Mouse (Mus musculus) lung, embryonic 14.5 days (tissue): ENCODE results near the gene Slc46a3. TPM values are rescaled to one million over a fixed set of nuclear protein-coding genes. Genes with fewer than 3 reads are reported as not detected.

Experiments used
- ATAC-seq: fragments of 200-750 bp; cut with Nextera tagmentation; 2 replicates; pipeline ENCODE4 v1.8.0; 2017; ENCODE audit warnings: mild to moderate bottlenecking, moderate TSS enrichment, moderate library complexity; ENCODE audit not compliant: insufficient read depth
- DNase-seq: peaks from one replicate; pipeline ENCODE4 v3.0.0-alpha.2; 2015
- H3K27ac ChIP-seq: fragments of 300-500 bp; sonication (generic); 2 replicates; pipeline ENCODE4 v1.5.1; 2014; ENCODE audit warnings: low read depth, mild to moderate bottlenecking, moderate library complexity
- H3K27me3 ChIP-seq: fragments of 300-500 bp; sonication (generic); 2 replicates; pipeline ENCODE4 v1.6.1; 2014; ENCODE audit warnings: low read length, control low read depth; ENCODE audit not compliant: insufficient read depth
- H3K36me3 ChIP-seq: fragments of 300-500 bp; sonication (generic); 2 replicates; pipeline ENCODE4 v1.6.1; 2014; ENCODE audit warnings: control low read depth; ENCODE audit not compliant: insufficient read depth
- H3K4me1 ChIP-seq: fragments of 300-500 bp; sonication (generic); 2 replicates; pipeline ENCODE4 v1.6.1; 2014; ENCODE audit warnings: antibody characterized with exemption, control low read depth; ENCODE audit not compliant: insufficient read depth
- H3K4me2 ChIP-seq: fragments of 300-500 bp; sonication (generic); 2 replicates; pipeline ENCODE4 v1.6.1; 2014; ENCODE audit warnings: mild to moderate bottlenecking
- H3K4me3 ChIP-seq: fragments of 300-500 bp; sonication (generic); 2 replicates; pipeline ENCODE4 v1.5.1; 2014; ENCODE audit warnings: low read depth, low read length
- H3K9ac ChIP-seq: fragments of 300-500 bp; sonication (generic); 2 replicates; pipeline ENCODE4 v1.6.1; 2014
- H3K9me3 ChIP-seq: fragments of 300-500 bp; sonication (generic); 2 replicates; pipeline ENCODE4 v1.6.1; 2016; ENCODE audit warnings: low read depth, low read length, control low read depth
- CTCF ChIP-seq: IDR thresholded peaks from 2 replicates; pipeline ENCODE4 v1.5.1; 2016; ENCODE audit warnings: antibody characterized with exemption, low read depth
- WGBS: fragments of 180-500 bp; shearing (Covaris S2); extraction: QIAGEN DNeasy Blood & Tissue Kit; methylation state at CpG from one replicate; pipeline ENCODE4 v1.1.7; 2014; 5-methylcytosine and 5-hydroxymethylcytosine counted together
- polyA plus RNA-seq: library from polyadenylated mRNA; unstranded; fragments of >200 nt; fragmentation: Nextera tagmentation; extraction: Ambion mirVana; gene quantifications from 2 replicates; pipeline ENCODE4 v1.2.1, GENCODE M21; 2014

The Slc46a3 gene
- polyA plus RNA-seq, 1 experiment from 2014 or later: 3.3 TPM

DNA sequence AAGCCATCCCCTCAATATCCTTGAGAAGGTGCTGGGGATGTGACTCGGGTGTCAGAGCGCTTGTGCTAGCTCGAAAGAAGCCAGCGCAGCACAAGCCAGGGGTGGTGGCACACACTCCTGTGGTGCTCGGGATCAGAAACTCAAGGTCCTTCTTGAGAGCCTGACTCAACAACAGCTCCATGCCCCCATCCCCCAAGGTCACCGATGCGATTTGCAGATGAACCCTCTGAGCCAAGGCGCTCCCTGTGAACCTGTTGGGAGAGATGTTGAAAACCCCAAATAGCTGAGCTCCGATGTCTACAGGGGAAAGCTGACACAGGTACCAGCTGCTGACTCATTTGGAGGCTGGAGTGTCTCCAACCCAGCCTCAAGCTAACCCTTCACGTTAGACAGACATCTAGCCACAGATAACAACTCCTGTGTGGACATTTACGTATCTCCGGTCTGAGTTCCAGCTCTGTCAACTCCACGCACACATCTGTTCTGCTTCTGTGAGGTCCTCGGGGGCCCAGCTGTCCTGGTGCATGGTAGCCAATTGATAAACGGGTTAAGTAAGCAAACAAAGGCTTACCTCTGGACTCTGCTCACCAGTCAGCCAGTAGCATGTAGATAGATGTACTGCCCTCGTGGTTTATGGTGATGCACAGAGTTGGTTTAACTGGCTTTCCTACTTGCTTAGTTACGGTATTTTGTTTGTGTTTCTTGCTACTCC is 14.5 kb downstream of the Slc46a3 start:
- TF ChIP-seq CTCF: no peak
- peaks cover 44% of the 10 kb centered on the region for H3K36me3 ChIP-seq
- WGBS: 66% methylated on average over 17 of the region's 17 CpGs
- no peak for DNase-seq
- H3K9ac ChIP-seq: no peak overlapping the region
- no peaks in the 10 kb centered on the region for H3K4me1 ChIP-seq
- ATAC-seq: no peak
- H3K9me3 ChIP-seq: no peaks in the 10 kb centered on the region
- H3K27me3 ChIP-seq: no peaks in the 10 kb centered on the region
- H3K27ac ChIP-seq: no peak overlapping the region
- H3K4me2 ChIP-seq: no peak overlapping the region
- no peak overlapping the region for H3K4me3 ChIP-seq

DNA sequence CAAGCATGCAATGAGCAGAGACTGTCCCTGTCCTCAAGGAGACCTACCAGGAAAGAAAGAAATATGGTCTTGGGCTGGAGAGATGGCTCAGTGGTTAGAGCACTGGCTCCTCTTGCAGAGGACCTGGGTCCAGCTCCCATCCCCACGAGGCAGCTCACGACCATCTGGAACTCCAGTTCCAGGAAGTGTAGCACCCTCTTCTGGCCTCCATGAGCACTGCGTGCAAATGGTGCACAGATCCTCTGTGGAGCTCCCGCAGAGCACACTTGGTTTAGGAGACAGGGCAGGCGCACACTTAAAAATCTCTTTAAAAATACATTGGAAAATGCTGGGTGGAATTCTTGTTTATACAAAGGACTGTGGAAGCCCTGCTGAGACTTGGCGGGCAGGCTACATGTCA is 17.1 kb downstream of the Slc46a3 start:
- DNase-seq: peak; percentile 37
- ATAC-seq: no peak
- H3K27ac ChIP-seq: 0 out of 2 replicates have a peak overlapping the region, but pooled peaks have one; percentile 9

DNA sequence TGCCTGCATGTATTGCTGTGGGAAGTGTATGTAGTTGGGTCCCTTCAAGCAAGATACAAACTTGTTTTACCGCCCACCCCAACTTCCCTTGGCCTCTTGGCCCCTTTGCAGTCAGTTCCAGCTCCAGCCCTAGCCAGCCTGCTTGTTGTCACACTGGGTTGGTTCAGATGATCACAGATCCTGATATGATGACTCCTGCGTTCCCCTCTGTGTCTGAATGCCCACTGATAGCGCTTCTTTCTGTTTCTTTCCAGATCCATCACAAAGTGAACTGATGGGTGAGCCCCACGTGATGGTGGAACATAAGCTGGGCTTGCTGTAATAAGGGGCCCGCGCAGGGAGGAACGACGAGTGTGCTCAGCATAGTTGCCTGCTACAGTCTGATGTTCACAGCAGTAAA is 19.4 kb downstream of the Slc46a3 start:
- Histone ChIP-seq H3K27ac (no peak overlapping the region), H3K36me3 (peaks cover 82% of the 10 kb centered on the region), H3K27me3 (no peaks in the 10 kb centered on the region), H3K4me1 (no peaks in the 10 kb centered on the region), H3K9me3 (no peaks in the 10 kb centered on the region), H3K4me2 (no peak overlapping the region), H3K9ac (no peak overlapping the region), H3K4me3 (no peak overlapping the region)
- no peak for DNase-seq
- no peak for ATAC-seq
- 91% methylated on average over 8 of the region's 8 CpGs for WGBS
- TF ChIP-seq CTCF: no peak

More for the DNA sequence above, 17.1 kb downstream of the Slc46a3 start:
- TF ChIP-seq CTCF: peak; percentile 54
- Histone ChIP-seq H3K36me3 (peaks cover 68% of the 10 kb centered on the region), H3K27me3 (no peaks in the 10 kb centered on the region), H3K4me1 (no peaks in the 10 kb centered on the region), H3K4me2 (no peak overlapping the region), H3K9me3 (no peaks in the 10 kb centered on the region), H3K4me3 (no peak overlapping the region), H3K9ac (no peak overlapping the region)
- 79% methylated on average over 6 of the region's 6 CpGs for WGBS

DNA sequence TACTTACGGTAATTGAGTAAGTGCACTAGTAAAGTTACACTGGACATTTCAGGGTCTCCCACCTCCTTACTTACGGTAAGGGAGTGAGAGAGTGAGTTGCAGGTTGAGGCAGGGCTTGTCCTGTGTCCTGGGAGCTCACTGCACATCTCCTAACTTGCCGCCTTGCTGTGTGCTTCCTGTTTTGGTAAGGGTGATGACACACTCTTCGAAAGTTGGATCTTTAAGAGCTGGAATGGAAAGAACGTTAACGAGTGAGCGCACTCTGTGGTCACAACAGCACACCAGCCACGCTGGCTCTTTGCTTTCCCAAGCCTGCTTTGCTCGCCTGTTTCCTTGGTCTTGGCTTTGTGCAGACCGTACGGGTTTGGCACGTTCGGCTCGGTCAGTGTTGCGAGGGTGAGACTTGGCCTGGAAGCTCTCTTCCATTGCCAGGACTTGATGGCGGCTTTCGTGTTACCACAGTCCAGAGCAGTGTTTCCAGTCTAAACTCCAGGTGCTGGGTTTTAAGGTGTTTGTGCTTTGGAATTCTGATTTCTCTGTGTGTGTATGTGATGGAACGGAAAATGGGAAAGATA is 20.0 kb downstream of the Slc46a3 start:
- no peak for ATAC-seq
- Histone ChIP-seq H3K9me3 (no peaks in the 10 kb centered on the region), H3K27ac (no peak overlapping the region), H3K4me1 (no peaks in the 10 kb centered on the region), H3K27me3 (no peaks in the 10 kb centered on the region), H3K36me3 (peaks cover 87% of the 10 kb centered on the region), H3K4me2 (no peak overlapping the region), H3K4me3 (no peak overlapping the region), H3K9ac (no peak overlapping the region)
- 91% methylated on average over 18 of the region's 18 CpGs for WGBS
- no peak for DNase-seq
- no peak for TF ChIP-seq CTCF

DNA sequence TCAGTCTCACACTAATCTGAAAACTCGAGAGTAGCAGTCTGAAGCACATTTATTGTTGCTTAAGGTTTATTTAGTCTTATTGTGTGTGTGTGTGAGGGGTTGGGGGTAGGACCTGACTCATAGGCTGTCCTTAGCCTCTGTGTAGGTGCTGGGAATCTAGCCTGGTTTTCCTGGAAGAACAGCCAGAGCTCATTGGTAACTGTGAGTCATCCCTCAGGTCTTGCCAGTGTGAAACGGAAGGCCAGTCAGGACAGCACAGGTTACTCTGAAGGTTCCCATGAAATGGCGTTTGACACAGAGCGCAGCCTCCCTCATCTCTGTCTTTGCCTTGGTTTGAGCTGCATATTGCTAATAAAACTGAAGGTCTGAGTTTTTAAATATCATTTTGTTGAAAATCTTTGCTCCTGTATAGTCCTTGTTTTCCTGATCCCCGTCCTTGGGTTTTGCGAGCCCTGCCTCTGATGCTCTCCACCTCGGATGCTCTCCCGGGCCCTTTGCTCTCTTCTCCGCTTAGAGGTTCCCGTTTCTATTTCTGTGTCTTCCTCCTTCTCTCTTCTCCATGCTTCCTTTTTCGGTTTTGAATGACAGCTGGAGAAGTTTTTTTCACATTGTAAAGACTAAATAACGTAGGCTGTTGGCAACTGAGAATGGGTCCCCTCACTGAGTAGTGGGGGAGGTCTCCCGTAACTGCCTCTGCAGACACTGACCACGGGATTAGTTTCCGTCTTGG is 23.4 kb downstream of the Slc46a3 start:
- H3K27me3 ChIP-seq: no peaks in the 10 kb centered on the region
- H3K9me3 ChIP-seq: no peaks in the 10 kb centered on the region
- H3K4me2 ChIP-seq: no peak overlapping the region
- H3K4me3 ChIP-seq: no peak overlapping the region
- no peak overlapping the region for H3K9ac ChIP-seq
- peak overlapping the region; percentile 48; the same call in 1 of the 2 replicates for H3K27ac ChIP-seq
- ATAC-seq (no peak), DNase-seq (no peak)
- no peak for TF ChIP-seq CTCF
- no peaks in the 10 kb centered on the region for H3K4me1 ChIP-seq
- H3K36me3 ChIP-seq: peaks cover 94% of the 10 kb centered on the region
- WGBS: 85% methylated on average over 15 of the region's 15 CpGs

DNA sequence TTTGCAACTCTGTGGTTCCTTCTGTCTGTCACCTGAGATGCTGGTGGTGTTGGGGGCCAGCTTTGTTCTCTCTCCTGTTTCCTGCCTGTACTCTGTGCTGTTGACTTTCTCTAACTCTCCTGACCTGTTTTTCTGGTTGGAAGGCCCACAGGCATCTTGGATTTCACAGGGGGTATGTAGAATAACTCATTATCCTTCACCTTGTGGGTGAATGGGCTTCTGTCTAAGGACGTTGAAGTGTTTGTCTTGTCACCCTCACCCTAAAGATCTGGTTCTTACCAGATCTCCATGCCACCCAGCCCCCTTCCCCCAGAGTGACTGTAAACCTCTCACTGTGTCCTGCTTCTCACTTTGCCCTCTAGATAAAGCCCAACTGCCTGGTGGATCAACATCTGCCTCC is 24.3 kb downstream of the Slc46a3 start:
- DNase-seq: peak; percentile 66
- 67% methylated on average over 1 of the region's 1 CpGs for WGBS
- H3K27ac ChIP-seq: peak overlapping the region; percentile 66

DNA sequence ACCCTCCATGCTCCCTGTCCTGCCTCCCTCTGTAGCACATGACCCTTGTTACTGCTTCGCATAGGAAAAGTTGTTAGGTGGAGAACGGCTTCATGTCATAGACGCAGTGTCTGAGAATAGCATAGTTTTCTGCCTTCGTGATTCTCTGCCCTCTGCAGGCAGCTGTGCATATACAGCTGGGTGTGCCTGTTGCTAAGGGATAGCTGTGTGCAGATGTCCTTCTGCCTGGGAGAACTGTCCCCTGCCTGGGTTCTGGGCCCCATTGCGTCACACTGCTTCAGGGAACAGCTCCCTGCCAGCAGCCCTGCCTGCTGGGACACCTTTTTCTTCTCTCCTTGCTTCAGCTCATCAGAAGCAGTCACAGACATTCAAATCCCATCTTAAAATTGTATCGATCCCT is 25.0 kb downstream of the Slc46a3 start:
- Histone ChIP-seq H3K27me3 (no peaks in the 10 kb centered on the region), H3K9ac (no peak overlapping the region), H3K27ac (peak overlapping the region; percentile 66), H3K4me1 (no peaks in the 10 kb centered on the region), H3K4me3 (no peak overlapping the region), H3K36me3 (peaks cover 87% of the 10 kb centered on the region), H3K9me3 (no peaks in the 10 kb centered on the region), H3K4me2 (no peak overlapping the region)
- DNase-seq (peak; percentile 43), ATAC-seq (peak; percentile 39; the same call in 1 of the 2 replicates)
- TF ChIP-seq CTCF: peak; percentile 10; the same call in 1 of the 2 replicates
- 72% methylated on average over 6 of the region's 6 CpGs for WGBS

More for the DNA sequence above, 24.3 kb downstream of the Slc46a3 start:
- Histone ChIP-seq H3K4me1 (no peaks in the 10 kb centered on the region), H3K27me3 (no peaks in the 10 kb centered on the region), H3K36me3 (peaks cover 89% of the 10 kb centered on the region), H3K9me3 (no peaks in the 10 kb centered on the region), H3K4me2 (no peak overlapping the region), H3K9ac (no peak overlapping the region), H3K4me3 (no peak overlapping the region)
- no peak for TF ChIP-seq CTCF
- ATAC-seq: peak; percentile 80
